Mouse (Mus musculus): ENCODE data around the gene Icos. TPM values are rescaled to one million over a fixed set of nuclear protein-coding genes. Genes with fewer than 3 reads are reported as not detected.

Icos gene
- polyA plus RNA-seq (2012; rRNA removed) = 0.12 and 0.14 TPM in 2 replicates

GRCm38 (mm10) chr1:60977641-60978040 is at the start of gene Icos:
Gene Icos (plus strand): TSS chr1:60977927.

Other genes starting within 250 kb of the Icos start
- gene Ctla4, start 90.9 kb upstream of the Icos start, polyA plus RNA-seq (2012; rRNA removed) = not detected in 2 replicates